8 mouse cellular contexts compared by ENCODE assay signal in the genomic region with DNA sequence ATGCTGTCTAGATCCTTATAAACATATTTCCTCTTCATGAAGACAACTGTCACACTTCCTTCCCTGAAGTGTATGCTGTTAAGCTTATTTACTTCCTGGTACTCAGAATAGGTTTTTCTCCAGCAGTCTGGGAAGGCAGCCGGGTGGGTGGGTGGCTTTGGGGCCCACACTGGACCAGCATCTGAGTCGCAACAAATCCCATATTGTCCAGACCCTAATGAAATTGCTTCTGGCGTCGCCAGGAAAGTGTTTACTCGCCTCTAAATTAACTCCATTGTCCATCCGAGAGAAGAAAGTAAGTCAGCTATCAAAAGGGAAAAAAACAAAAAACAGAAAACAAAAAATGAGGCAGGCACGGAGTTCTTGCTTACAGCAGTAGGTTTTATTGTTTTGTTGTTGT.
DNase-seq lines count a peak whose midpoint lies in the region; ATAC-seq and TF ChIP-seq lines count a peak whose summit lies in the region.

No protein-coding gene starts in this region.

- H3K4me3 ChIP-seq in heart, embryonic 13.5 days: peak overlapping the region; percentile 56
- H3K4me3 ChIP-seq in cortical plate, adult 2 months (ENCODE audit: insufficient read depth, low read length): peak overlapping the region; percentile 37
- peak overlapping the region; percentile 52 for H3K4me3 ChIP-seq in heart, postnatal 0 days (ENCODE audit: low read depth, low read length)
- peak overlapping the region; percentile 21 for H3K4me3 ChIP-seq in midbrain, embryonic 11.5 days (ENCODE audit: low read depth, low read length)

- WGBS in heart, embryonic 13.5 days: 19% methylated on average over 7 of the region's 7 CpGs
- 32% methylated on average over 7 of the region's 7 CpGs for WGBS in heart, postnatal 0 days
- under 1% methylated on average over 7 of the region's 7 CpGs for WGBS in midbrain, embryonic 11.5 days

- TF ChIP-seq EP300 in heart, postnatal 0 days (IDR thresholded peaks at IDR 0.05; ENCODE audit: low read depth): no peak

- no peak for ATAC-seq in heart, embryonic 13.5 days (ENCODE audit: extremely low read depth, insufficient number of reproducible peaks, low FRiP score, low TSS enrichment)
- ATAC-seq in heart, postnatal 0 days (ENCODE audit: insufficient read depth, low read depth): no peak
- ATAC-seq in midbrain, embryonic 11.5 days (ENCODE audit: low FRiP score): peak; percentile 47; the same call in 1 of the 2 replicates
- no peak for ATAC-seq in activated CD4-positive, CD25-positive, alpha-beta regulatory T cell, adult 4 months

- TF ChIP-seq CTCF in cortical plate, adult 2 months (IDR thresholded peaks at IDR 0.05; ENCODE audit: extremely low read depth, insufficient read depth, low read length): no peak
- TF ChIP-seq CTCF in heart, postnatal 0 days (IDR thresholded peaks at IDR 0.05; ENCODE audit: low read depth): no peak

- peaks cover 18% of the 10 kb centered on the region for H3K4me1 ChIP-seq in heart, embryonic 13.5 days
- no peaks in the 10 kb centered on the region for H3K4me1 ChIP-seq in cortical plate, adult 2 months (ENCODE audit: control insufficient read depth, insufficient read depth, low read length)
- no peaks in the 10 kb centered on the region for H3K4me1 ChIP-seq in heart, postnatal 0 days (ENCODE audit: control insufficient read depth, insufficient read depth)
- peaks cover 18% of the 10 kb centered on the region for H3K4me1 ChIP-seq in midbrain, embryonic 11.5 days (ENCODE audit: control insufficient read depth, insufficient read depth, low read length)

- H3K9ac ChIP-seq in heart, embryonic 13.5 days: peak overlapping the region; percentile 84
- no peak overlapping the region; the same call in 1 of the 2 replicates for H3K9ac ChIP-seq in heart, postnatal 0 days (replicated peaks; ENCODE audit: low read depth, low read length)
- peak overlapping the region; percentile 54; the same call in 1 of the 2 replicates for H3K9ac ChIP-seq in midbrain, embryonic 11.5 days (ENCODE audit: low read length)

- no peaks in the 10 kb centered on the region for H3K27me3 ChIP-seq in heart, embryonic 13.5 days (replicated peaks)
- no peaks in the 10 kb centered on the region for H3K27me3 ChIP-seq in heart, postnatal 0 days (ENCODE audit: control insufficient read depth, insufficient read depth, low read length)
- no peaks in the 10 kb centered on the region; the same call in 1 of the 2 replicates for H3K27me3 ChIP-seq in midbrain, embryonic 11.5 days (ENCODE audit: control insufficient read depth, insufficient read depth, low read length)

- H3K9me3 ChIP-seq in heart, embryonic 13.5 days: no peaks in the 10 kb centered on the region
- no peaks in the 10 kb centered on the region for H3K9me3 ChIP-seq in heart, postnatal 0 days (replicated peaks; ENCODE audit: control insufficient read depth, low read length)
- no peaks in the 10 kb centered on the region for H3K9me3 ChIP-seq in midbrain, embryonic 11.5 days (ENCODE audit: control insufficient read depth, low read length)

- TF ChIP-seq POLR2A in cortical plate, adult 2 months (IDR thresholded peaks at IDR 0.05; ENCODE audit: extremely low read depth, insufficient read depth, low read length): no peak

- no peak for DNase-seq in heart, adult 9 months (ENCODE audit: low spot score in 2 of 2)
- DNase-seq in heart, postnatal 0 days (ENCODE audit: low spot score): no peak
- DNase-seq in midbrain, embryonic 11.5 days (ENCODE audit: low spot score, missing footprints): no peak
- DNase-seq in right cerebral cortex, adult 2 months (ENCODE audit: low spot score in 2 of 2): no peak
- DNase-seq in kidney, postnatal 10 days: no peak

- H3K4me2 ChIP-seq in heart, embryonic 13.5 days: peak overlapping the region; percentile 81
- peak overlapping the region; percentile 83 for H3K4me2 ChIP-seq in heart, postnatal 0 days (ENCODE audit: low read depth, low read length)
- peak overlapping the region; percentile 47 for H3K4me2 ChIP-seq in midbrain, embryonic 11.5 days

- H3K27ac ChIP-seq in heart, embryonic 13.5 days (replicated peaks): no peak overlapping the region; the same call in 1 of the 2 replicates
- H3K27ac ChIP-seq in cortical plate, adult 2 months (ENCODE audit: insufficient read depth, low read length): 0 out of 2 replicates have a peak overlapping the region, but pooled peaks have one; percentile 48
- peak overlapping the region; percentile 70; the same call in 1 of the 2 replicates for H3K27ac ChIP-seq in heart, postnatal 0 days (ENCODE audit: low read depth)
- H3K27ac ChIP-seq in midbrain, embryonic 11.5 days (ENCODE audit: low read depth, low read length): peak overlapping the region; percentile 77

- no peaks in the 10 kb centered on the region for H3K36me3 ChIP-seq in heart, embryonic 13.5 days
- H3K36me3 ChIP-seq in heart, postnatal 0 days (replicated peaks; ENCODE audit: control insufficient read depth, insufficient read depth, low read length): no peaks in the 10 kb centered on the region
- no peaks in the 10 kb centered on the region for H3K36me3 ChIP-seq in midbrain, embryonic 11.5 days (ENCODE audit: control insufficient read depth, insufficient read depth, low read length)
